Mouse (Mus musculus): ENCODE data around the gene Emc9. TPM values are rescaled to one million over a fixed set of nuclear protein-coding genes. Genes with fewer than 3 reads are reported as not detected.

Emc9 gene
- 10 to 100 TPM; 48.3 to 57.7 (median 53.8) TPM for total RNA-seq (2022)

DNA sequence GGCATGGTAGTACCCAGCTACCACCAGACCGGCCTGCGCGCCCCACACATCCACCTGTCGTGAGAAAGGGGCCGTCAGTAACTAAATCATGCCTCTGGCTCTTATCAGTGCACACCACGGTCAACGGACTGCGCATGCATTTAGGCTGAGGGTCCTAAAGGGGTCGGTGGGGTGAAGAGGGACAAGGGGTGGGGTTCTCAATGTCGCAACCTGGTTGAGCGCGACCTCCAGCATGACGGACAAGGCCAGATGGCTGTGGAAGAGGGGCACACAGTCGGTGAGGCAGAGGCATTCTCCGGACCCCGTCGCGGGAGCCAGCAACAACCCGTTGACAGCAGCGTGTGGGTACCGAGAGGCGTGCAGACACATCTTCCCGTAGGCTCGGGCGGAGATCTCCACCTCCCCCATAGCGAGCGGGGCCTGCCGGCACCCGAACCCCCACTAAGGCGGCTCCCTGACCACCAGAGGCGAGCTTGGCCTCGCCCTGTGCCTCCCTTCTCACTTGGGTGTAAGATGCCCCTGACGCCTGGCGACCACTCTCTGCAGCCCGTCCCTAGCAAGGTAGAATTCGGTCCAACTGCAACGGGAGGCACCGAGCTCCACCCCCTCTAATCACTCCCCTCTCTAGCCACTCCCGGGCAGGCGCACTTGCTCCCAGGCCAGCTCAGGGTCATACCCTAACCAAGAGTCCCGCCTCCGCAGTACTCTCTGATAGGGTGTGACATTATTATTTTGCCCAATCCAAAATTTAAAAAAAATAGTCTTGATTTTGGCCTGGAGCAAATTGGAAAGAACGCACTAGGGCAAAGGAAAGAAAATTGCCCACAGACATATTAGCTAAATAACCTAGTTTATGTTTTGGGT, at the start of gene Emc9:
Gene Emc9 (minus strand): TSS at position 601 of the 864 bp plus-strand sequence.
- DNase-seq (ENCODE audit: low spot score in 2 of 2) = peak in 1 of 2 experiments; percentile 59

DNA sequence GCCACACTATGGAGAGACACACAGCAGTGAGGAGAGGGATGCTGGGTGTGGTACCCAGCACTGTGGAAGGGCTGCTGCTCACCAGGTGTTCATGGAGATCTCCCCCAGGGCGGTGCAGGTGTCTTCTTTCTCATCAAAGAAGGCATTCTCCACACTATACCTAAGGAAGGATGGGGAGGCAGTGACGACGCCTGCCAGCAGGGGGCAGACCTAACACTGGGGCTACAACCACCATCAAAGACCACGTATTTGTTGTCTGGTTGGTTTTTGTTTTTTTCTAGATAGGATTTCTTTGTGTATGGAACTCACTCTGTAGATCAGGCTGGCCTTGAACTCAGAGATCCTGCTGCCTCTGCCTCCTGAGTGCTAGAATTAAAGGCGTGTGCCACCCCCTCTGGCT, 44.2 kb upstream of the Emc9 start:
- DNase-seq (ENCODE audit: low spot score in 2 of 2) = no peak

DNA sequence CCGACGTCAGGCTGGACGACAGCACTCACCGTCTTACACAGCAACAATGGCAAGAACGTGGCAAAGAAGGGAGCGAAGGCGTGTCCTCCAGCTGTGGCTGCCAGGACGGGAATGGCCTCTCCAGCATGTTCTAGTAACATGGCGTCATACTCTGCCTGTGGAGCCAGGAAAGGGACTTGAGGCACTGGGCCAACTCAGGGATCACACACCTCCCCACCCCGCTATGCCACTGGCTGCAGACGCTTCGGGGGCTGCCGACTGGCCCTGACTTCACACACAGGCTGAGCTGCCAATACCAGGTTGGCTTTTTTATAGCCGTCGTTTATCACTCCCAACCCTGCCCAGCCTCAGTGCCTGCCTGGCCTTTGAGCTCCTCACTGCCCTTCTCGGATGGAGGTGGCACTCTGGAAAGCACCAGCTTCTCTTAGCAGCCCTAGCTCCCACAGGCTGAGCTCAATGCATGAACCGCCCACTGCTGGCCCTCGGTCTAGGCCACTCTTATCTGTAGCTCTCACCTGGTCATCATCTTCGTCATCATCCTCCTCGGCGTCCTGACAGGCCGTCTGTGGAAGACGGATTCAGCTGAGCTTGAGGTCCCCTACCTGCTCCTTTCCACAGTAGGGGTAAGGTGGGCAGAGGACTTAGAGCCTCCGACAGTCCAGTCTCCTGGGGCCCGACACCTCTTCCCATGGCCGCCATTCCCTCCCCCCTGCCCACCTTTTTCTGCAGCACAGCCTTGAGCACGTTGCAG, 43.1 kb upstream of the Emc9 start:
- no peak for DNase-seq (ENCODE audit: low spot score in 2 of 2)

DNA sequence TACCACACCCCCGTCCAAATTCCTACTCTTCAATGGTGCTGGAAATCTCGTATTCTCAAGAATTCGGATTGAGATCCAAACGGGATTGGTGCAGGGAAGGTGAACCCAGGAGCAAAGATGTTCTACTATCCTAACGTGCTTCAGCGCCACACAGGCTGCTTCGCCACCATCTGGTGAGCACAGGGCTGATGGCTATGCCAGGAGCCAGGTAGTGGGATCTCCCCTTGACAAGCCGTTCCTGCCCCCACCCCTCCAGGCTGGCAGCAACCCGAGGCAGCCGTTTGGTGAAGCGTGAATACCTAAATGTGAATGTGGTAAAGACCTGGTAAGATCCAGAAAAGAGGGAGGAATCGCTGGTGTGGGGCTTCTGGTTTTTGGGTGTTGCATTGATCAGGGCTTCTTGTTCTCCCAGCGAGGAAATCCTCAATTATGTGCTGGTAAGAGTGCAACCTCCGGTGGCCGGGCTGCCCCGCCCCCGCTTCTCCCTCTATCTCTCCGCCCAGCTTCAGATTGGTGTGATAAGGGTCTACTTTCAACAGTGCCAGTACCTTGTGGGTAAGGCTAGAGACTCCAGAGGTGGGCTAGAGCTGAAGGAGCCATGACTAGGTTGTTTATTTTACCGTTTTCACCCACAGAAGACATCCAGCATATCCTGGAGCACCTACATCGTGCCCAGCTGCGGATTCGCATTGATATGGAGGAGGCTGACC, 33.5 kb upstream of the Emc9 start:
- no peak for DNase-seq (ENCODE audit: low spot score in 2 of 2)

DNA sequence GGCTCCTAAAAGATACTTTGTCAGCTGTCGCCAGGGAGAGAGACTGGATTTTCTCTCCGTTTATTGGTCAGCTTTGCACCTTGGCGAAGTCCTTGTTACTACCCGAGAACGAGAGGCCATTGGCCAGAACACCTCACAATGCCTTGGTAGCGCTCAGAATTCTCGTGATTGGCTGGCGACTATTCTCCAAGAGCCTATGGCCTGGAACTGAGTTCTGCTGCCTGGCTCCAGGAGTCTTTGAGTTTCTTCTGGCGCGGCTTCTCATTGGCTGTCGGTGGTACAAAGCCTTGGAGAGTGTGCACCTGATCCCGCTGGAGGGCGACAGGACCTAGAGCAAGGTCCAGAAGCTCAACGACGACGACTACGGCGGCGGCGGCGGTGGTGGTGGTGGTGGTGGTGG, 32.7 kb upstream of the Emc9 start, which contains the start of gene Rec8:
Gene Rec8 (plus strand): TSS at position 216 of the 400 bp plus-strand sequence.
- DNase-seq (ENCODE audit: low spot score in 2 of 2) = no peak

DNA sequence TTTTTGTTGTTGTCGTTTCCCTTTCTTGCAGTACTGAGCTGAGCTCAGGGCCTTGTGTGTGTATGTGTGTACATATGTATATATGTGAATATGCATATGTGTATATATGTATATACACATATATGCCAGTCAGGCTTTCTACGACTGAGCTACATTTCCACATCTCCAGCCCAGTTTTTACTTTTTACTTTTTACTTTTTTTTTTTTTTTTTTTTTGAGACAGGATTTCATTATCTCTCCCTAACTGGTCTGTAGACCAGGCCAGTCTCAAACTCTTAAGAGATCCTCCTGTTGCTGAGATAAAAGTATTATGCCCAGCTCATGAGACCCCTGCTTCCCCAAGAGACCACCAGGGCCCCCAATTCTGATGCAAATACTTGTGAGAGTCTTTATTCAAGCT, 31.7 kb upstream of the Emc9 start:
- no peak for DNase-seq (ENCODE audit: low spot score in 2 of 2)

DNA sequence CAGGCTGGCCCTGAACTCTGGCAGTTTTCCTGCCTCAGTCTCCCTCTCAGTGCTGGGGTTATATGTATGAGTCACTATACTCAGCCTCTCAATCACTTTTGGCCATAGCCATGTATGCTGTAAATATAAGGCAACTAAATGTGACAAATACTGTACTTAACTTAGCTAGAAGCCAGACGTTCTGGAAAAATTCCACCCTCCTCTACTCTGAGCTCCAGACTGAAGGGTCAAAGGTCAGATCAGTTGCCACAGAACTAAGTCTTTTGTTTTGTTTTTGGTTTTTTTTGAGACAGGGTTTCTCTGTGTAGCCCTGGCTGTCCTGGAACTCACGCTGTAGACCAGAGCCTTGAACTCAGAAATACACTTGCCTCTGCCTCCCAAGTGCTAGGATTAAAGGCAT, 30.8 kb upstream of the Emc9 start:
- DNase-seq (ENCODE audit: low spot score in 2 of 2) = no peak

DNA sequence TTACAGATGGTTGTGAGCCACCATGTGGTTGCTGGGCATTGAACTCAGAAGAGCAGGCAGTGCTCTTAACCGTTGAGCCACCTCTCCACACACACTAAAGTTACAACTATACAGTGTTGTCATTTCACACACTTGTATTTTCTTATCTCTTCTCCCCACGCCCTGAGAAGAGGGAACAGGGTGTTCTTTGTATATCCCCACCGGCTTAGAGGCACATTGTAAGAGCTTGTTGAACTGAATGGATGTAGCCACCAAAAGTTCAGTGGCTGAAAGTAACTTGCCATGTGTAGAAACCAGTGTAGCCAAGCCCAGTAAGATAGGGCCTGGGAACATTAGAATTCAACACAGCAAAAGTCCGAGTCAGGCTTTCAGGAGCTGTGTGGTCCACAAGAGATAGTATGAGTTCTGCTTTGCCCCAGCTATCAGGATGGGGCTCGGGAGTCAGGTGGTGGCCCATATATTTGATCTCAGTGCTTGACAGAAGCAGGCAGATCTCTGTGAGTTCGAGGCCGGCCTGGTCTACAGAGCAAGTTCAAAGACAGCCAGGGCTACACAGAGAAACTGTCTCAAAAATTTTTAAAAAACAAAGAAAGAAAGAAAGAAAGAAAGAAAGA, 29.6 kb upstream of the Emc9 start:
- DNase-seq (ENCODE audit: low spot score in 2 of 2) = no peak

DNA sequence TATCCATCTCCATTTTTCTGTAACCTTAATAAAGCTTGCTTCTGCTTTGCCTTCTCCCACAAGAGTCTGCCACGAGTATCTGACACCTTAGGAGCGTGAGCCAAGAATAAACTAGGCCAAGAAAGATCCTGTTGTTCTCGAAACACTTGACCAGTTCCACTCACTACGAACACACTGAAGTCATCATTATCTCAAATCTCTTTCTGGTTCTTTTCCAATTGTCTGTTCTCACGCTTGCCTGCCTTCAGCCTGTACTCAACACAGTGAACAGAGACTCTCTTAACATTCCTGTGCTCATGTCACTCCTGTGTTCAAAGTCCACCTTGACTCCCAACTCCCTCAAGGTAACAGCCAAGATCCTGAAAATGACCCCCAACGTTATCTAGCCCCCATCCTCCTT, 28.2 kb upstream of the Emc9 start:
- no peak for DNase-seq (ENCODE audit: low spot score in 2 of 2)

DNA sequence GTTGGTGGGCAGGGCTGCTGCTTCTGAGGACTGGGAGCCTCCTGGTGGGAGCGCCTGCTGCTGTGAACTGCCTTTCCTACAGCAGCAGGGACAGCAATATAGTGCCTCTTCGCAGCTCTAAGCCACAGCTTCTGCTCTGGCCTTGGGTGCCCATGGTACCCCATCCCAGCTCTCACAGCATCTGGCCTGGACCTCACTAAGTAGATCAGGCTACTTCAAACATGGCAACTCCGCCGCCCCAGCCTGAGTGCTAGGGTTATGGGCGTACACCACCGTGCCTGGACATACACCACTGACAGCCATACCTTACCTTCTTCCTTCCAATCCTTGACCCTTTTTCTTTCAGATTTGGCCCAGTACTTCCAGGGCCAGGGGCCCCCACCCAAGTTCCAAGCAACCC, 23.2 kb upstream of the Emc9 start:
- DNase-seq (ENCODE audit: low spot score in 2 of 2) = no peak

DNA sequence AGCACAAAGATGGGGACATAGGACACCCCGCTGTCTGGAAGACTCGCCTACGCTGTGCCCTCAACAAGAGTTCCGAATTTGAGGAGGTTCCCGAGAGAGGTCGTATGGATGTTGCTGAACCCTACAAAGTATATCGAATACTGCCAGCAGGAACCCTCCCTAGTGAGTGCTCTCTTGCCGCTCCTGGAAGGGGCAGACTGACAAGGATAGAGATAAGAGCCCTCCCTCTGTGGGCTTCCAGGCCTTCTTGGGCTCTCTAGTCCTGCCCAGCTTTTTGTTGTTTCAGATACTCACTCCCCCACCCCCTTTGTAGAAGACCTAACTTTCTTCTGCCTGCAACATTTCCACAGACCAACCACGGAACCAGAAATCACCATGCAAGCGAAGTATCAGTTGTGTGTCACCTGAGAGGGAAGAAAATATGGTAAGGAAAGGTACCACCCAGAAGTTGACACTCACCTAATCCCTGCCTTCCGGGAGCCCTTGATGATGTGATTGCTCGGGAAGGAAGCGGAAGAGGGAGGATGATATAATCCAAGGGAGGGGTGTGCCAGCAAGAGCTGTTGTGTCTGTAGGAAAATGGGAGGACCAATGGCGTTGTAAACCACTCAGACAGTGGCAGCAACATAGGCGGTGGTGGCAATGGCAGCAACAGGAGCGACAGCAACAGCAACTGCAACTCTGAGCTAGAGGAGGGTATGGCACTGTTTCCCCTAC, 20.8 kb upstream of the Emc9 start:
- no peak for DNase-seq (ENCODE audit: low spot score in 2 of 2)

DNA sequence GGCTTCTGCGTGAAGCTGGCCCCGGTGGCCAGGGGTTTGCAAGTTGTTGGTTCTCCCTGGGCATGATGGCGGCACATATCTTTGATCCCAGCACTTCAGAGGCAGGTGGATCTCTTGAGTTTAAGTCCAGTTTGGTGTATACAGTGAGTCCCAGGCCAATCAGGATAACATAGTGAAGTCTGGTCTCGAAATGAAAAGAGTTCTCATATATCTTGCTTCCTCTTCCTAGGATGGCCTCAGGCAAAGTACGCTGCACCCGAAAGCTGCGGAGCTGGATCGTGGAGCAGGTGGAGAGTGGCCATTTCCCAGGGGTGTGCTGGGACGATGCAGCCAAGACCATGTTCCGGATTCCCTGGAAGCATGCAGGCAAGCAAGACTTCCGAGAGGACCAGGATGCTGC, 19.7 kb upstream of the Emc9 start:
- no peak for DNase-seq (ENCODE audit: low spot score in 2 of 2)

DNA sequence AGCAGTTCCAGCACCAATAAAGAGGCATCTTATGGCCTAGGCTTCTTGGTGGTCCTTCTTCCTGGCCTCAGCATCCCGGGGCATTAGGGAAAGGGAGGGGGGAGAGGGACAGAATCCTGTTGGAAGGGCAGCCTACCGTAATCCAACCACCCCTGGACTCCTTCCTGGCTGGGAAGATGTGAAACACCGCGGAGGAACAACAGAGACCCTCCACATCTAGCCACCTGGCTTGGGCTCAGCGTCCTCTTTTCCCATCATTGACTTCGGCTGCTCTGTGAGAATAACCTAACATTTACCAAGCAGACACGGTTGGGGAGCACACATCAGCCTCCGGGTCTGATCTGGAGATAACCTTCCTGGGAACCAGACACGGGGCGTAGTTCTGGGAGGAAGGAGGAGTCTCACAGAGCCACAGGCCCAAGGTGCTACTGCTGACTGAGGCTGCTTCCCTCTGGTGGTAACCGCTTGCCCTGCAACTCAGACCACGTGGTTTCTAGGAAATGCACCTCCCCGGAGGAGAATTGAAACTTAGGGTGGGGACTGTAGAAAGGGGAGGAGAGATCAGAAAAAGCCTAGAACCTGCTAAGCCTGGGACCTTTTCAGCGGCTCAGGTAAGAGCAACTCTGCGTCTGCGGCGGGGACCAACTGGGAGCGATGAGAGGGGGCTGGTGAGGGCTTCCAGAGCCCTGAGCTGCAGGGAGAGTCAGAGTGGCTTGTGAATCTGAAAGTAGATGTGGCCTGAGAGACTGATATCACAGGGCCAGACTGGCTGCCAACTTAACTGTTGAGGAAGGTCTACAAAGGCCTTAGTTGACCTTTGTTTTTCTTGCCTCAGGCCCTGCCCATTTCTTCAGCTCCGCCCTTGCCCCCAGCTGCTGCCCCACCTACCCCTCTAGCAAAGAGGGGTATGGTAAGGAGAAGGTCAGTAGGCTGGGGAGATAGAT, 18.8 kb upstream of the Emc9 start:
- peak; percentile 80 to 85 for DNase-seq (ENCODE audit: low spot score in 2 of 2)

DNA sequence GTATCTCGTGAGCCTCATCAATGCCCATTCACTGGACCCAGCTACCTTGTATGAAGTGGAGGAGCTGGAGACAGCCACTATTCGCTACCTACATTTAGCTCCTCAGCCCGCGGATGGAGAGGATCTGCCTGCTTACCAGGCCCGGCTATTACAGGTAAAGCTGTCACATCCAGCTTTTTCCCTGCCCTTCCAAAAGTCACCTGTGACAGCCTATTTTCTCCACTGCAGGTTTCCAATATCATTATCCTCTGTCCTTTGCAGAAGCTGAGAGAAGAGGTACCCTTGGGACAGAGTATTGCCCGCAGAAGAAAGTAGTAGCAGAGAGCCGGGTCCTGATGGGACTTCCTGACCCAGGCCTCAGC, 18.1 kb upstream of the Emc9 start, which contains the start of gene Irf9:
Gene Irf9 (plus strand): TSS at position 301 of the 362 bp plus-strand sequence.
- DNase-seq (ENCODE audit: low spot score in 2 of 2) = no peak

DNA sequence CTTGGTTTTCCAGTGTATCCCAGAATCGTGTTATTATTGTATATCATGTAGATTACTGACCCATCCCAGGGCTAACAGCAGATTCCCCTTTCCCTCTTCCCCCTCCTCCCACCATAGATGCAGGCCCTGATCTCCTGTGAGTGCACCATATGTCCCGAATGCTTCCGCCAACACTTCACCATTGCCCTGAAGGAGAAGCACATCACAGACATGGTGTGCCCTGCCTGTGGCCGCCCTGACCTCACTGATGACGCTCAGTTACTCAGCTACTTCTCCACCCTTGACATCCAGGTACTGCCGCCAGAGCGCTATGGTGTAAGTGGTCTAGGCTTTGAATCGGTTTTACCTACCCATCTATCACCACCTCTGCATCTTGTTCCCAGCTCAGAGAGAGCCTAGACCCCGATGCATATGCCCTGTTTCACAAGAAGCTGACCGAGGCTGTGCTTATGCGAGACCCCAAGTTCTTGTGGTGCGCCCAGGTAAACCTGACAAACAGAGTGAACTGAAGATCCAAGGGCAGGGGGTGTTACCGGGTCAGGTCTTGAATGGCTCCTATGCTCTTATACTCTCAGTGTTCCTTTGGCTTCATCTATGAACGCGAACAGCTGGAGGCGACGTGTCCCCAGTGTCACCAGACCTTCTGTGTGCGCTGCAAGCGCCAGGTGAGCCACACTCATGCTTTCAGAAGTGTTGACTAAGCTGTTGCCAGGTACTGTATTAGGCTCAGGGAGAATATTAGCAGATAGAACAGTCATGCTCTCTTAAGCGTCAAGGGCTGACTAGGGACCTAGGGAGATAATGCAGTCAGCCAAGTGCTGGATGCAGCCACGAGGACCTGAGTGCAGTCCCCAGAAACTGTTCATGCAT, 13.7 kb upstream of the Emc9 start:
- no peak for DNase-seq (ENCODE audit: low spot score in 2 of 2)

DNA sequence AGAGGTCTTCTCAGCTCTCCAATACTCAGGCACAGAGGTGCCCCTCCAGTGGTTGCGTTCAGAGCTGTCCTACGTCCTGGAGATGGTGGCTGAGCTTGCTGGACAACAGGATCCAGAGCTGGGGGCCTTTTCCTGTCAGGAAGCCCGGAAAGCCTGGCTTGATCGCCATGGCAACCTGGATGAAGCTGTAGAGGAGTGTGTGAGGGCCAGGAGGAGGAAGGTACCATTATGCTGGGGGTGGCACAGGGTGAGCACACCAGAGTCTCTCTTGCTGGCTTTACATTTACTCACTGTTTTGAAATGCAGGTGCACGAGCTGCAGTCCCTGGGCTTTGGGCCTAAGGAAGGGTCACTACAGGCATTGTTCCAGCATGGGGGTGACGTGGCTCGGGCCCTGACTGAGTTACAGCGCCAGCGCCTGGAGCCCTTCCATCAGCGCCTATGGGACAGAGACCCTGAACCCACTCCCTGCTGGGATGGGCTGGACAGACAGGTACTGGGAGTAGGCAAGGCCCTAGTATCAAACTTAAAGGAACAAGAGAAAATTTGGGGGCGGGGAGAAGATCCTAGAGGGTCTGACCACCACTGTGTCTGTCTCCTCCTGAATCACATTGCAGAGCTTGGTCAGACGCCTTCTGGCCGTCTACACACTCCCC, 11.1 kb upstream of the Emc9 start:
- DNase-seq (ENCODE audit: low spot score in 2 of 2) = peak in 1 of 2 experiments; percentile 32

DNA sequence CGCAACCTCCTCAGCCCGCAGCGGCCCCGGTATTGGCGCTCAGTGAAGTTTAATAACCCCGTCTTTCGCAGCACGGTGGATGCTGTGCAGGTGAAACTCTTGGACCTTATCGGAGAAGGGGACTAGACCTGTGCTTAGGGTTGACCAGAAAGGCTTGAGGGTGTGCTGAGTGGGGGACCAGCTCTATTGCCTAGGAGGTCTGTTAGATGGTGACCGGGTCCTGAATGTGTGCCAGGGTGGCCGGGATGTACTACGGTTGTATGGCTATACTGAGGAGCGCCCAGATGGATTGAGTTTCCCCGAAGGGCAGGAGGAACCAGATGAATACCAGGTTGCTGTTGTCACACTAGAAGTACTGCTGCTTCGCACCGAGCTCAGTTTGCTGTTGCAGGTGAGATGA, 7.1 kb upstream of the Emc9 start:
- no peak for DNase-seq (ENCODE audit: low spot score in 2 of 2)

DNA sequence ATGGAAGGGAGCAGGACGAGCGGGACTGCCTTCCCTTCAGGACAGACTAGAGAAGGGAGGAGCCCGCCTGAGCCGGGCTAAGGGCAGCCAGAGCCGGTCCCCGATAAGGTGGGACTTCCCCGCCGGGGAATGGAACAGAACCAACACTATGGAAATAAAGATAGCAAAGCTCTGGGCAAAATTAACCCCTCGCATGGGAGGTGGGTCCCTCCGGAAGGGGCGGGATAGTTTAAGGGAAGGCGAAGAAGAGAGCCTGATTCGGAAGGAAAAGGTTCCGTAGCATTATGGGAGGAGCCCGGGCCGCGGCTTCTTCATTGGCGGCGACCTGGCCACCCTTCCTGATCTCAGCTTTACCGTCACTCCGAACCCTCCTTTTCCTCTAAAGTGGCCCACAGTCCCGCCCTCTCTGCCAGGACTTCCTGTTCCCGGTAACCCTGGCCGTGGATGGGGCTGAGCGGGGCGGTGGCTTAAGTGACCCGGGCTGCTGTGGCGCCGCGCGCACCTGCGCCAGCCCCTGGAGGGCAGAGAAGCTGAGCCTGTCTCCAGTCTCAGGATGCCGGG, 6.3 kb upstream of the Emc9 start, which contains the start of gene Rnf31:
Gene Rnf31 (plus strand): TSS at position 378 of the 561 bp plus-strand sequence.
- DNase-seq (ENCODE audit: low spot score in 2 of 2) = peak; percentile 94
